Mouse (Mus musculus): Measurements from ENCODE around the gene En1. TPM values are rescaled to one million over a fixed set of nuclear protein-coding genes. Genes with fewer than 3 reads are reported as not detected.

Gene En1
- polyA plus RNA-seq, 1 experiment from 2014 or later, result 1.5 TPM

DNA sequence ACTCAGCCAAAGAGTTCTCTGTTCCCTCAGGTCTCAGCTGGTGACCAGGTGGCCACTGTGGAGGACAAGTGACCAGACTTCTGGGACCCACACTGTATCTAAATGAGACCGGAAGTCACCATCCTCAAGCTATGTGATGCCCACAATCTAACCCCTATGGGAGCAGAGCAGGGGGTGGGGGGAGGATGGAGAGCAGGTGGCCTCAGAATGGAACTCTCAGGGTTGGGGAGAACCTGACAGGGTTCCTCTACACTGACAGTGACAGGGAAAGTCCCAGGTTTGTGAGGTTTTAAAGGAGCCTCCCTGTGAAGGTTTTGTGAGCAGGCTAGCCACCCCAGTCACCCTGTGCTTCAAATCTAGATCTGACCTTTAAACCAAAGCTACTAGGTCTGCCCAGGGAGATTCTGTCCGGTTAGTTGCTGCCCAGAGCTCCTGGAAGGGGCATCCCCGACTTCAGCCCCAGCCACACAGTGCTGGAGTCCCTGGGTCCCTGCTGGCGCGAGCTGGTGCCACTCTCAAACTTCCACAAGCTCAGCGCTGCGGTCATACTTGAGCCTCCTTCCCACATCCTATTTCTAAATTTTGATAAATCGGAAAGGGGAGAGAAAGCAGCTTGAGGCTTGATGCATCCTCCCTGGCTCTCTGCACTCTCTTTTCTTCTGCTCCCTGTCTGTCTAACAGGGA lies 8.8 kb upstream of the En1 start:
- Histone ChIP-seq H3K27me3 (peaks cover 92% of the 10 kb centered on the region), H3K36me3 (no peaks in the 10 kb centered on the region), H3K4me1 (no peaks in the 10 kb centered on the region), H3K4me3 (no peak overlapping the region), H3K4me2 (replicated peaks) (no peak overlapping the region), H3K9ac (no peak overlapping the region), H3K9me3 (no peaks in the 10 kb centered on the region), H3K27ac (no peak overlapping the region)
- no peak for ATAC-seq (ENCODE audit: insufficient number of reproducible peaks, insufficient read depth, low FRiP score, low TSS enrichment)
- WGBS, result 13% methylated on average over 8 of the region's 8 CpGs

DNA sequence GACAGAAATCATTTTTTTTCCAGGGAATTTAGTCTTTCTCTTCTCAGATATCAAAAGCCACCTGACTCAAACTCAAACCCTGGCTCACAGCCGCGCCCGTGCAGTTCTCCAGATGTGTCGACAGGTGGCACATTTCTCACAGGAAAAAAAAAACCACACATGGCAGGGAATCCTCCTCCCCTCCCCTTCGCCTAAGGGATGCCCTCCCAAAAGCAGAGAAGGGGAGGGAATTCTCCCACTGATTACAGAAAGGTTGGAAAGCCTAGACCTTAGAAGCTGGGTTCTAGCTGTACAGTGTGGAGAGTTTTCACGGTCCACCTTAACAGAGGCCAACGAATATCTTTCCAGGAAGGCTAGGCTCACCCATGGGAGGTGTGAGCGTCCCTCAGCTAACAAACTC lies 7.6 kb upstream of the En1 start:
- WGBS, result 1% methylated on average over 8 of the region's 8 CpGs

DNA sequence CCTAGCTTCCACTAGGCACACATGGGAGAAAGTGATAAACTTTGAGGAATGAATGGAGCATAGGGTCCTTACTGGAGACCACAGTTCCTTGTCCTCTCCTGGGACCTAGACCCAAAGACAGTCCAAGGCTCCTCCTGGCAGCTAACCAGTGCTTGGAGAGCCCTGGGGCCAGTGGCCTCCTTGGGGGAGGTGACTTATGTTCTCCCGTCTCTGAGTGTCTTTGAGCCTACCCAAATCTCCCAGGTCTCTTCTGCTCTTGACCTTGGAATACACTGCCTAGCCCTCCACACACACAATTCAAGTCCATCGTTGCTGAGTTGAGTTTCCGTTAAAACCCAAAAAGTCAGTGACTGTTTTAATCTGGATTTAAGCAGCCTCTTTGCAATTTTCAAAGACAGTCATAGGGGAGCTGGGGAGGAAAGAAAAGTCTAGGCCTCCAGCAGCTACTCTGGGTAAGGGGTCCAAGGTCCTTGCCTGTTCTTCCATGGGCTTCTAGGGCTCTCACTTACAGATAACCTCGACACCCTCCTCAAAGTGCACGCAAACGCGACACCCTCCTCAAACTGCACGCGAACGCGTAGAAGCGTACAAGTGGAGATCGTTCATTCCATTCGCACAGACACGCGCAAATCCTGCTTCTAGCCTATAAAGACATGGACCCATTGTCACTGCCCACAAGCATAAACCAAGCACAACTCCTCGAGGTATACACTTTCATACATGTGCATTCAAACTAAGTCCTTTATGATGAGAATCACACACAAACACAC lies 6.6 kb upstream of the En1 start:
- no peak overlapping the region for H3K9ac ChIP-seq
- no peaks in the 10 kb centered on the region for H3K4me1 ChIP-seq
- no peak overlapping the region for H3K4me3 ChIP-seq
- H3K4me2 ChIP-seq (replicated peaks), result no peak overlapping the region
- peaks cover 93% of the 10 kb centered on the region for H3K27me3 ChIP-seq
- no peaks in the 10 kb centered on the region for H3K9me3 ChIP-seq
- ATAC-seq (ENCODE audit: insufficient number of reproducible peaks, insufficient read depth, low FRiP score, low TSS enrichment), result no peak
- WGBS, result 2% methylated on average over 17 of the region's 17 CpGs
- H3K36me3 ChIP-seq, result no peaks in the 10 kb centered on the region
- H3K27ac ChIP-seq, result no peak overlapping the region

More for the DNA sequence above, 7.6 kb upstream of the En1 start:
- no peaks in the 10 kb centered on the region for H3K4me1 ChIP-seq
- no peak overlapping the region for H3K9ac ChIP-seq
- H3K27ac ChIP-seq, result no peak overlapping the region
- no peak overlapping the region for H3K4me2 ChIP-seq (replicated peaks)
- ATAC-seq (ENCODE audit: insufficient number of reproducible peaks, insufficient read depth, low FRiP score, low TSS enrichment), result no peak
- no peak overlapping the region for H3K4me3 ChIP-seq
- H3K27me3 ChIP-seq, result peaks cover 99% of the 10 kb centered on the region
- no peaks in the 10 kb centered on the region for H3K36me3 ChIP-seq
- no peaks in the 10 kb centered on the region for H3K9me3 ChIP-seq

DNA sequence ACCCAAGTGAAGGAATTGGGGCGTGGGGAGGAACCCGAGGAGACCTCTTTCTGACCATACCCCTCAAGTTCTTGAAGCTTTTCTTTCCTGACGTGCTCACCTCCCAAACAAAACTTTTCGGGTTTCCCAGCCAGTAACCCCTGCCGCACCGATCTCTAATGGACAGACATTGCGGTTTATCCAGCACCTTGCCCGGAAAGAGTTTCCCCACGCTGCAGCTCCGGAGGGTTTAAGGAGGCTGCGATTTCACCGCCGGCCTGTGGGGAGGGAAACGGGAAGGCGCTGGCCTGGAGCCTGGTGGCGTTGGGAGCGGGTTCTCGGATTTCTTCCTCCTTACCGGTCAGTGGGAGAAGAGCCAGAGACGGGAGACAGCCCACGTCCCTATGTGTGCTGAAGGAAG lies 5.9 kb upstream of the En1 start:
- Histone ChIP-seq H3K36me3 (no peaks in the 10 kb centered on the region), H3K4me3 (peak overlapping the region; percentile 26), H3K27me3 (peaks cover 92% of the 10 kb centered on the region), H3K9ac (no peak overlapping the region), H3K9me3 (no peaks in the 10 kb centered on the region), H3K4me1 (no peaks in the 10 kb centered on the region), H3K27ac (no peak overlapping the region), H3K4me2 (replicated peaks) (peak overlapping the region; percentile 41)
- ATAC-seq (ENCODE audit: insufficient number of reproducible peaks, insufficient read depth, low FRiP score, low TSS enrichment), result no peak
- under 1% methylated on average over 21 of the region's 21 CpGs for WGBS

DNA sequence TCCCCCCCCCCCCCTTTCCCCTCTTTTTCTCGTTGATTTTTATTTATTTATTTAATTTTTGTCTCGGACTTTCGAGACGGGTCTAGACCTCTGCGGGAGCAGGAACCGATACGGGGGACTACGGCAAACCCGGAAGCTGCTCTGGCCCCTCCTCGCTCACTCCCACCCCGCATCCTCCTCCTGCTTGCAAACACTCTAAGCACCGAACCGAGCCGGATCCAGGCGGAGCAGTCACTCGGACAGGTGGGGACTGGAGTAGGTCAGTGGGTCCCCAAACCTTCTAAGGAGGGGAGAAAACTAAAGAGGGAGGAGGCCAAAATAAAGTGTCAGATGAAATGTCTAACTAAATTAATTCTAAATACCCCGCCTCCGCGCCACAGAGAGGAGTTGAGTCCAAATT lies 5.4 kb upstream of the En1 start:
- ATAC-seq (ENCODE audit: insufficient number of reproducible peaks, insufficient read depth, low FRiP score, low TSS enrichment), result no peak
- WGBS, result under 1% methylated on average over 19 of the region's 19 CpGs
- Histone ChIP-seq H3K9ac (no peak overlapping the region), H3K27me3 (peaks cover 92% of the 10 kb centered on the region), H3K4me1 (no peaks in the 10 kb centered on the region), H3K4me3 (peak overlapping the region; percentile 26), H3K36me3 (no peaks in the 10 kb centered on the region), H3K4me2 (replicated peaks) (peak overlapping the region; percentile 41), H3K27ac (no peak overlapping the region), H3K9me3 (no peaks in the 10 kb centered on the region)

DNA sequence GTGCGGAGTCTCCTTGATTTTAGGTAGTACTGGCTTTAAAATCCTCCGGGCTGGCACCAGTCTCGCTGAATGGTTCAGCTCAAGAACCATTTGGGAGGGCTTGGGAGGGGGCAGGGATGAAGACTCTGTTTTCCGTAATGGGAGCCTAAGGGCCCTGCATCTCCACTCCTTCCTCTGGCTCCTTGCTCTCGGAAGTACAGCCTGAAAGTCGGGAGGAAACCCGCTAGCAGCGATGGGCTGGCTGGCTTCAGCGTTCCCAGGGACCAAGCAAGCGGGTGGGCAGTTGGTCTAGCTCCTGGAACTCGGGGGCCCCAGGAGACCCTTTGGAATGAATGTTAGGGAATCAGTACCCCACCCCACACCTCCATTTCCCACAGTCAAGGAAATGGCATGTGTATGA lies 4.9 kb upstream of the En1 start:
- no peak overlapping the region for H3K27ac ChIP-seq
- peaks cover 92% of the 10 kb centered on the region for H3K27me3 ChIP-seq
- no peak for ATAC-seq (ENCODE audit: insufficient number of reproducible peaks, insufficient read depth, low FRiP score, low TSS enrichment)
- H3K4me1 ChIP-seq, result no peaks in the 10 kb centered on the region
- H3K4me3 ChIP-seq, result peak overlapping the region; percentile 26
- H3K9ac ChIP-seq, result no peak overlapping the region
- no peak overlapping the region for H3K4me2 ChIP-seq (replicated peaks)
- H3K36me3 ChIP-seq, result no peaks in the 10 kb centered on the region
- under 1% methylated on average over 11 of the region's 11 CpGs for WGBS
- H3K9me3 ChIP-seq, result no peaks in the 10 kb centered on the region

DNA sequence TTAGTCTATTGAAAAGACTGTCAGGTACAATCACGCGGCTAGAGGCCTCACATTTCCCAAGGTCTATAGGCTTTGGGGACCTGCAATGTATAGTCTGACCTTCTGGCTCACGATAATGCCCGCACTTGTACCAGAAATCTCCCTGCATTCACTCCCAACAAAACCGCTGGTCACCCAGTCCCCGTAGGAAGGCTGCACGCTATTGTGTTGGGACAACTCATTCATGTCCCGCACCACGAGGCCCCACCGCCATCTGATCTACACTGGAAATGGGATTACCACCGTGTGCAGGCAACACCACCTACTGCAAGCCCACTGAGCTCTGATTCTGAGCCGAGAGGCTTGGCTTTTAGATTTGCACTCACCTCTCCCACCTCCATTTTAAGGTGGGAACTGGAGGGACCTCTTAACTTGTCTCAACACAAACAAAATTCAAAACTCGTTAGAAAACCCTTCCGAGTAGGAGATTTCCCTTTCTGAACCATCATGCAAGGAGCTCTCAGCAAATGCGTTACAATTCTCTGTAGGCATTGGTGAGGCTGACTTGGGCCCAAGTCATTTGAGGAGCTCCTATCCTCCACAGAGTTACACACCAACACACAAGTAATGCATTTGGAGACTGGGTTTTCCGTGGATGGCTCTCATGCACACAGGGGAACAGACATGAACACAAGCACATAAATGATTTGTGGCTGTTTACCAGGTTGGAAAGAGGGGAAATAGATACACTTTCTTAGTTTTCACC lies 3.9 kb upstream of the En1 start:
- Histone ChIP-seq H3K4me3 (no peak overlapping the region), H3K9ac (no peak overlapping the region), H3K27me3 (peaks cover 89% of the 10 kb centered on the region), H3K4me2 (replicated peaks) (no peak overlapping the region), H3K9me3 (no peaks in the 10 kb centered on the region), H3K36me3 (no peaks in the 10 kb centered on the region), H3K4me1 (peaks cover 7% of the 10 kb centered on the region; the same call in 1 of the 2 replicates), H3K27ac (no peak overlapping the region)
- 3% methylated on average over 16 of the region's 16 CpGs for WGBS
- ATAC-seq (ENCODE audit: insufficient number of reproducible peaks, insufficient read depth, low FRiP score, low TSS enrichment), result no peak

DNA sequence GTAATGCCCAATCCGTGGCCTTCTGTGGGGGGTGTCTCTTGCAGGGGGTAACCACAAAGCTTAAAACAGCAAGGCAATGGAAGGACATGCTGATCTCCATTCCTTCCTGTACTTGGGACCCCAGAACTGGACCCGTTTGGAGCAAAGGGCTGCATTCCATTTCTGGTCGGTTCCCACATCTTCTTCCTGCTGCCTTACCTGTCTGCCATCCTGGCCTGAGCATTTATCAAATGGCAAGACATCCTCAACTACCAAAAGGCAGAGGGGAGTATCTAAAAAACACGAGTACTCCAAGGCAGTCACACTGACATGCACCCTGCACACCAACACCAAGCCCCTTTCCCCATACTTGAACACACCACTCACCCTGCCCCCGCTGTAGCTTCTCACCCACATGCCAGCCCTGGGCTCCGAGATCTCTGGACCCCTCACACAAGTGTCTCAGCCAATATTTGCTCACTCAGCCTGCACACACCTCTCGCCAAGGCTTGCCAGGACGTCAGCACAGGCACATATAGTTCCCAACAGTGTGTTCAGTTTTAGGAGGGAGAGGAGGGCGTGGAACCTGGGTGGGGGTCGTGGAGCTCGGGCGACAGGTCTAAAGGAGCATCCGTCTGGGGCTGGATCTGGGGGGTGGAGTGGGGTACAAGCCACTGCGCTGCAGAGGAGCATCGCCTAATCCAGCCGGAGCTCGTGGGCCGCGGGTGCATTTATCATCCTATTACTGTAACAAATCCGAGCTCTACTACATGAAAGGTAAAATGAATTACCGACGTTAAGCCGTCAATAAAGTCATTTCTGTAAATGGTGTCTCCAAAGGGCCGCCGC lies 2.7 kb upstream of the En1 start:
- ATAC-seq (ENCODE audit: insufficient number of reproducible peaks, insufficient read depth, low FRiP score, low TSS enrichment), result no peak
- Histone ChIP-seq H3K9ac (no peak overlapping the region), H3K9me3 (no peaks in the 10 kb centered on the region), H3K4me2 (replicated peaks) (no peak overlapping the region), H3K4me1 (peaks cover 9% of the 10 kb centered on the region; the same call in 1 of the 2 replicates), H3K27ac (no peak overlapping the region), H3K27me3 (peaks cover 87% of the 10 kb centered on the region), H3K4me3 (no peak overlapping the region), H3K36me3 (no peaks in the 10 kb centered on the region)
- WGBS, result 1% methylated on average over 25 of the region's 25 CpGs

DNA sequence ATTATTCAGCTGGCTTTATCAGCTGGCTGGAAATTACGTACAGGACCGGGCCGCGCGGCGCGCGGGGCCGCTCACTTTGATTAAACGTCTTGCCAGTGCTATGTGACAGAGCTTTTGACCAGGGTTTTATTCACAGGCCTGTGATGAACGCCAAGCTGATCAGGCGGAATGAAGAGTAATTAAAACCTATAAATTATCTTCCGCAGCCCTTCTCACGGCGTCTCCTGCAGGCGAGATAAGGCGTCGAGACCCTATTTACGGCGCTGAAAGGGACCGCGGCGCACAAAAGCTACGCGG lies 2.1 kb upstream of the En1 start:
- Histone ChIP-seq H3K27me3 (peaks cover 87% of the 10 kb centered on the region), H3K27ac (no peak overlapping the region), H3K4me2 (replicated peaks) (no peak overlapping the region), H3K36me3 (no peaks in the 10 kb centered on the region), H3K9me3 (no peaks in the 10 kb centered on the region), H3K4me1 (peaks cover 9% of the 10 kb centered on the region; the same call in 1 of the 2 replicates), H3K4me3 (no peak overlapping the region), H3K9ac (no peak overlapping the region)
- no peak for ATAC-seq (ENCODE audit: insufficient number of reproducible peaks, insufficient read depth, low FRiP score, low TSS enrichment)
- under 1% methylated on average over 25 of the region's 25 CpGs for WGBS

DNA sequence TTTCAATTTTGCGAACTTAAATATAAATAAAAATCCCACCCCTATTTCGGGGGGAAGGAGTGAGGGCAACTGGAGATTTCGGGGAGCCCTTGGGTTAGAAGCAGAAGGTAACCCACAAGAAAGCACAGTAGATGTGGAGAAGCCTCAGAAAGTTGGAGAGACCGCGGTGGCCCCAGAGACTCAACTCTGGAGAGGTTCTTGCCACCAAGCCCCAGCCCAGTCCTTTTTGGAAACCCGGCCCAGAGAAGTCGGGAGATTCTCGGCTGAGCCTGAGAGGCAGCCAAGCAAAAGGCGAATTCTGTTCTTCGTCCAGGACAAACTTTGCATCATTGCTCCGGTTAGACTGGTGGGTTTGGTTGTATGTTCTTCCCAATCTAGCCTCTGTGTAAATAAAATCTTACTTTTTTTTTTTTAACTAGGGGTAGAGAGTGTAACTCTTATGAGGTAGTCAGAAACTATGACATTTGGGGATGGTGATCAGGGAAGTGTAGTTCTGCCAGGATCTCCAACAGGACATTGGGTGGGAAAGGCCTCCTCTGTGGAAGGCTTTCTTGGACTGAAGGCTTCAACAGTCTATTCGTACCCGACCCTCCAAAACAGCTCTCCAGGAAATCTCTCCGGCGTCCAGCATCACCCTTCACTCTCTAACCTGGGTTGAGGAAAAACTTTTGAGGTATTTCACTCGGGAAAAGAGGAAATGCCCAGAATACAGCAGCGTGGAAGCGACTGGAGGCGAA lies 1.5 kb upstream of the En1 start:
- H3K9ac ChIP-seq, result no peak overlapping the region
- ATAC-seq (ENCODE audit: insufficient number of reproducible peaks, insufficient read depth, low FRiP score, low TSS enrichment), result no peak
- H3K4me3 ChIP-seq, result no peak overlapping the region
- H3K36me3 ChIP-seq, result no peaks in the 10 kb centered on the region
- H3K4me1 ChIP-seq, result peaks cover 9% of the 10 kb centered on the region; the same call in 1 of the 2 replicates
- WGBS, result 2% methylated on average over 19 of the region's 19 CpGs
- peaks cover 87% of the 10 kb centered on the region for H3K27me3 ChIP-seq
- H3K27ac ChIP-seq, result no peak overlapping the region
- no peaks in the 10 kb centered on the region for H3K9me3 ChIP-seq
- H3K4me2 ChIP-seq (replicated peaks), result no peak overlapping the region

Measured in embryonic facial prominence, embryonic 12.5 days (tissue).